Mouse (Mus musculus) bone marrow, adult 2 months (tissue): ENCODE data around the gene 1700025G04Rik.

Experiments
- CTCF ChIP-seq: fragments of 200-500 bp; IDR thresholded peaks from 2 replicates; pipeline ENCODE4 v1.5.1; 2011; ENCODE audit warnings: low read length, control low read depth; ENCODE audit not compliant: control insufficient read depth, insufficient read depth
- POLR2A ChIP-seq: fragments of 200-500 bp; IDR thresholded peaks from 2 replicates; pipeline ENCODE4 v1.6.1; 2011; ENCODE audit warnings: low read depth, mild to moderate bottlenecking, control low read depth, low read length, borderline replicate concordance; ENCODE audit not compliant: control insufficient read depth

- TF ChIP-seq POLR2A: no peak
- TF ChIP-seq CTCF: no peak
Observed at GRCm38 (mm10) chr1:151998721-151999206, 91.2 kb downstream of the 1700025G04Rik start.
